Mouse (Mus musculus) gonadal fat pad, adult 2 months (tissue): Measurements from ENCODE around the gene Rrp12. TPM values are rescaled to one million over a fixed set of nuclear protein-coding genes. Genes with fewer than 3 reads are reported as not detected.
"Not testable (repeated sequence)": the region's sequence is repeated elsewhere in the genome, so short reads cannot be mapped to it uniquely, and the experiment has no call there.

Experiments
- DNase-seq: peaks from one replicate; pipeline ENCODE4 v3.0.0-alpha.2; 2012; ENCODE audit warnings: low read depth
- polyA plus RNA-seq: library from polyadenylated mRNA; depleted of rRNA; stranded (reverse); fragments of >200 nt; gene quantifications from 2 replicates; pipeline ENCODE4 v1.2.3, GENCODE M21; 2012

Gene Rrp12
- polyA plus RNA-seq, 1 experiment: 6.9 TPM

GRCm38 (mm10) chr19:41906311-41907078 lies 10.5 kb upstream of the Rrp12 start:
- no peak for DNase-seq

- DNase-seq: no peak
Measured at GRCm38 (mm10) chr19:41905246-41905645, 9.3 kb upstream of the Rrp12 start.

GRCm38 (mm10) chr19:41902848-41903593 lies 7.0 kb upstream of the Rrp12 start:
- DNase-seq: no peak

- DNase-seq: no peak
Measured at GRCm38 (mm10) chr19:41901696-41902095, 5.7 kb upstream of the Rrp12 start.

GRCm38 (mm10) chr19:41900495-41901090 lies 4.6 kb upstream of the Rrp12 start:
- no peak for DNase-seq

GRCm38 (mm10) chr19:41898860-41899259 lies 2.9 kb upstream of the Rrp12 start:
- no peak for DNase-seq

- no peak for DNase-seq
Measured at GRCm38 (mm10) chr19:41896319-41896711, 342 bp upstream of the Rrp12 start.

- DNase-seq: no peak
Measured at GRCm38 (mm10) chr19:41894959-41895358, 1.0 kb downstream of the Rrp12 start.

- DNase-seq: no peak
Measured at GRCm38 (mm10) chr19:41888191-41888590, 7.8 kb downstream of the Rrp12 start.

- no peak for DNase-seq
Measured at GRCm38 (mm10) chr19:41883882-41884281, 12.1 kb downstream of the Rrp12 start.

GRCm38 (mm10) chr19:41881842-41882241 lies 14.1 kb downstream of the Rrp12 start:
- no peak for DNase-seq

- DNase-seq: no peak
Measured at GRCm38 (mm10) chr19:41874356-41874755, 21.6 kb downstream of the Rrp12 start.

- DNase-seq: no peak
Measured at GRCm38 (mm10) chr19:41872285-41872684, 23.7 kb downstream of the Rrp12 start.

- DNase-seq: not testable (repeated sequence)
Measured at GRCm38 (mm10) chr19:41869946-41870345, 26.0 kb downstream of the Rrp12 start.

- no peak for DNase-seq
Measured at GRCm38 (mm10) chr19:41869296-41869695, 26.7 kb downstream of the Rrp12 start.

GRCm38 (mm10) chr19:41866707-41867106 lies 29.3 kb downstream of the Rrp12 start:
- no peak for DNase-seq

GRCm38 (mm10) chr19:41857816-41858310 lies 38.1 kb downstream of the Rrp12 start:
- DNase-seq: no peak

- DNase-seq: no peak
Measured at GRCm38 (mm10) chr19:41857086-41857762, 38.7 kb downstream of the Rrp12 start.

- DNase-seq: no peak
Measured at GRCm38 (mm10) chr19:41852423-41852822, 43.5 kb downstream of the Rrp12 start.

- no peak for DNase-seq
Measured at GRCm38 (mm10) chr19:41850719-41851543, 45.0 kb downstream of the Rrp12 start.
